Mouse (Mus musculus) adrenal gland, postnatal 10 days (tissue): ENCODE data around the gene Rab26. TPM values are rescaled to one million over a fixed set of nuclear protein-coding genes. Genes with fewer than 3 reads are reported as not detected.

Experiments
- DNase-seq: peaks from one replicate; pipeline ENCODE4 v3.0.0; 2021; ENCODE audit warnings: mixed read lengths
- long read RNA-seq, 2 experiments: library from polyadenylated mRNA; stranded (forward); transcript quantifications; one replicate each; pipeline ENCODE4 v2.0.0; 2021
- total RNA-seq, 2 experiments: library from RNA; stranded (reverse); gene quantifications; 2 replicates each; pipeline ENCODE4 v1.2.3; 2021

Rab26 gene
- total RNA-seq, result 1 to 10 TPM; 1.2 to 1.5 TPM
- long read RNA-seq, experiment 1, result 0 reads
- long read RNA-seq, experiment 2, partial matches to known transcripts, result 0 of 1 reads
- long read RNA-seq, experiment 2, other reads (novel, unspliced or antisense), result 0 of 1 reads

- DNase-seq, result no peak
These were observed at the start of gene Rab26 for GRCm38 (mm10) chr17:24534160-24534718. Gene Rab26, minus strand, starts transcription at chr17:24534210.

GRCm38 (mm10) chr17:24580287-24580686 is 46.3 kb upstream of the Rab26 start:
- DNase-seq, result no peak

GRCm38 (mm10) chr17:24579532-24579931 is 45.5 kb upstream of the Rab26 start:
- no peak for DNase-seq

- DNase-seq, result no peak
These were observed 39.8 kb upstream of the Rab26 start for GRCm38 (mm10) chr17:24573811-24574210.

GRCm38 (mm10) chr17:24572651-24573245 is 38.7 kb upstream of the Rab26 start:
- no peak for DNase-seq

GRCm38 (mm10) chr17:24569837-24570236 is 35.8 kb upstream of the Rab26 start:
- no peak for DNase-seq

GRCm38 (mm10) chr17:24567034-24567779 is 33.2 kb upstream of the Rab26 start:
- DNase-seq, result peak; percentile 57

- no peak for DNase-seq
These were observed 31.8 kb upstream of the Rab26 start for GRCm38 (mm10) chr17:24565792-24566191.

- no peak for DNase-seq
These were observed 31.1 kb upstream of the Rab26 start for GRCm38 (mm10) chr17:24565092-24565491.

- DNase-seq, result no peak
These were observed 30.4 kb upstream of the Rab26 start for GRCm38 (mm10) chr17:24564422-24564821.

GRCm38 (mm10) chr17:24563638-24564037 is 29.6 kb upstream of the Rab26 start:
- DNase-seq, result no peak

- no peak for DNase-seq
These were observed 27.6 kb upstream of the Rab26 start for GRCm38 (mm10) chr17:24561592-24561991.

- DNase-seq, result no peak
These were observed 26.5 kb upstream of the Rab26 start for GRCm38 (mm10) chr17:24560301-24561028.

- DNase-seq, result no peak
These were observed 25.1 kb upstream of the Rab26 start for GRCm38 (mm10) chr17:24559146-24559545.

GRCm38 (mm10) chr17:24558600-24559099 is 24.6 kb upstream of the Rab26 start:
- DNase-seq, result peak; percentile 19

- DNase-seq, result no peak
These were observed 23.1 kb upstream of the Rab26 start for GRCm38 (mm10) chr17:24557091-24557490.

- DNase-seq, result no peak
These were observed 17.0 kb upstream of the Rab26 start for GRCm38 (mm10) chr17:24551050-24551444.

GRCm38 (mm10) chr17:24550416-24551049 is 16.5 kb upstream of the Rab26 start:
- DNase-seq, result peak; percentile 86

- peak; percentile 99 for DNase-seq
These were observed 15.8 kb upstream of the Rab26 start, which contains the start of gene Pkd1 for GRCm38 (mm10) chr17:24549618-24550415. Gene Pkd1, plus strand, starts transcription at chr17:24549834.

- DNase-seq, result peak; percentile 84
These were observed 15.1 kb upstream of the Rab26 start for GRCm38 (mm10) chr17:24548921-24549617.
